Mouse (Mus musculus) forebrain, embryonic 12.5 days (tissue): Measurements from ENCODE around the gene Gja5. TPM values are rescaled to one million over a fixed set of nuclear protein-coding genes. Genes with fewer than 3 reads are reported as not detected.

ENCODE experiments used
- ATAC-seq: fragments of 200-750 bp; cut with Nextera tagmentation; 2 replicates; pipeline ENCODE4 v1.8.0; 2017; ENCODE audit warnings: moderate TSS enrichment; ENCODE audit not compliant: low FRiP score
- H3K27ac ChIP-seq: fragments of 300-500 bp; sonication (generic); 2 replicates; pipeline ENCODE4 v1.5.1; 2016; ENCODE audit warnings: mild to moderate bottlenecking
- H3K27me3 ChIP-seq: fragments of 300-500 bp; sonication (generic); 2 replicates; pipeline ENCODE4 v1.6.1; 2016; ENCODE audit warnings: mild to moderate bottlenecking
- H3K36me3 ChIP-seq: fragments of 300-500 bp; sonication (generic); replicated peaks from 2 replicates; pipeline ENCODE4 v1.6.1; 2016; ENCODE audit warnings: mild to moderate bottlenecking
- H3K4me1 ChIP-seq: fragments of 300-500 bp; sonication (generic); 2 replicates; pipeline ENCODE4 v1.6.1; 2016
- H3K4me2 ChIP-seq: fragments of 300-500 bp; sonication (generic); 2 replicates; pipeline ENCODE4 v1.6.1; 2016; ENCODE audit warnings: mild to moderate bottlenecking, moderate library complexity
- H3K4me3 ChIP-seq: fragments of 300-500 bp; sonication (generic); replicated peaks from 2 replicates; pipeline ENCODE4 v1.5.1; 2016; ENCODE audit warnings: mild to moderate bottlenecking
- H3K9ac ChIP-seq: fragments of 300-500 bp; sonication (generic); 2 replicates; pipeline ENCODE4 v1.6.1; 2016; ENCODE audit warnings: mild to moderate bottlenecking
- H3K9me3 ChIP-seq: fragments of 300-500 bp; sonication (generic); 2 replicates; pipeline ENCODE4 v1.6.1; 2016
- WGBS: fragments of 180-500 bp; shearing (Covaris S2); methylation state at CpG from one replicate; pipeline ENCODE4 v1.1.7; 2016; 5-methylcytosine and 5-hydroxymethylcytosine counted together
- polyA plus RNA-seq: library from polyadenylated mRNA; unstranded; fragments of >200 nt; fragmentation: Nextera tagmentation; extraction: Ambion mirVana; gene quantifications from 2 replicates; pipeline ENCODE4 v1.2.1, GENCODE M21; 2016

Gene Gja5
- 2.9 and 3.8 TPM in 2 replicates for polyA plus RNA-seq

DNA sequence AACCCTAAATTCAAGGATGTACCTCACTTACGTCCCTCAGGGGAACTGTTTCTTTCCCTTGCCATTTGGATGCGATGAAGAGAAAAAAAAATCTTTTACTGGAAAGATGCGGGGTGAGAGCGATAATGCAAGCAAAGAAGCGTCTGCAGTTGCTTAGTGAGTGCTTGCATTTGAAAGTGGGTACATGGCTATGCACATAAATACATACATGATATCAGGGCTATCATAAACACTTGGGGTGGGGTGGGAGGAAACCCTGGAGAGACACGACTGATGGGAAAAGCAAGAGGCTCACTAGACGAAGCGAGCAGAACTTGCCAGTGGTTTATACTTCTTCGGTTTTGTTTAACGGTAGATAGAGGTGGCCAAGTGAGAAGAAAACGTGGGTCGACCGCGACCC, at the start of gene Gja5:
TSS of gene Gja5 (plus strand) at position 301 of the 400 bp plus-strand sequence.
- 14% methylated on average over 14 of the region's 14 CpGs for WGBS
- peak within 1 kb of the TSS; percentile 85 for H3K4me2 ChIP-seq
- no peak for ATAC-seq
- peaks cover 14% of the 10 kb centered on the region for H3K27me3 ChIP-seq
- no peak within 1 kb of the TSS for H3K27ac ChIP-seq
- H3K9me3 ChIP-seq, result no peaks in the 10 kb centered on the region
- H3K9ac ChIP-seq, result peak within 1 kb of the TSS; percentile 90
- H3K4me3 ChIP-seq, result peak within 1 kb of the TSS; percentile 88
- no peaks in the 10 kb centered on the region for H3K36me3 ChIP-seq
- peaks cover 10% of the 10 kb centered on the region for H3K4me1 ChIP-seq

DNA sequence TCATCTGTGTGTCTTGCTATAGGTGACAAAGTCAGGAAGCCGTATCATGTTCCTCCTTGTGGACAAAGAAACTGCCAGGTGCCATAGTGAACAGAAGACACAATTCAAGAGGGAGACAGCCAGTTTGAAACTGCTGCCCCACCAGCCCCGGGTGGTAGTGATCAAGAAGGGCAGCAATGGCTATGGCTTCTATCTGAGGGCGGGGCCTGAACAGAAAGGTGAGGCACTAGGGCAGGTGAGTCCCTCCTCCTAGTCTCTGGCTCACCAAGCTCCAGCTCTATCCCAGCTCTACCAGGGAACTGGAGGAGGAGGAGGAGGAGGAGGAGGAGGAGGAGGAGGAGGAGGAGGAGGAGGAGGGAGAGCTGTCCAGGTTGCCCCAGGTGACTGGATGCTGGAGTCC, 48.7 kb upstream of the Gja5 start:
- 89% methylated on average over 3 of the region's 3 CpGs for WGBS

DNA sequence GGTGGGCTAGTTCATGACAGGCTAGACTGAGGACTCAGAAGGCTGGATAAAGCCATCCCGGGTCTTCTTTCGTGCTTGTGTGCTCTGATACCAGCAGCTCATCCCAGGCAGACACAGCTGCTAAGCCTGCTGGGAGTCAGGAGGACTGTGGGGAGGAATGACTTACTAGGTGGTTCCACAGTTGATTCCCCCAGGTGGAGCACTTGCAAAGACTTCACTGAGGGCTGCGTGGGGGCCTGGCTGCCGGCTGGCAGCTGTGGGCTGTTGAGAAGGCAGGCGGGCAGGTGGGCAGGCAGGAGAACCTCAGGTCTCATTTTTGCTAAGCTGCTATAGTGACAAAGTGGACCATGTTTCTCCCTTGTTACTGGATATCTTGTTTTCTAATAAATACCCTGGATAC, 44.0 kb upstream of the Gja5 start:
- Histone ChIP-seq H3K9me3 (no peaks in the 10 kb centered on the region), H3K4me1 (no peaks in the 10 kb centered on the region), H3K36me3 (peaks cover 5% of the 10 kb centered on the region; the same call in 1 of the 2 replicates), H3K4me2 (no peak overlapping the region), H3K9ac (no peak overlapping the region), H3K4me3 (no peak overlapping the region), H3K27ac (no peak overlapping the region), H3K27me3 (no peaks in the 10 kb centered on the region)
- ATAC-seq, result no peak
- WGBS, result 95% methylated on average over 5 of the region's 5 CpGs

More for the DNA sequence above, 48.7 kb upstream of the Gja5 start:
- H3K9ac ChIP-seq, result no peak overlapping the region
- no peak for ATAC-seq
- no peaks in the 10 kb centered on the region for H3K9me3 ChIP-seq
- H3K27ac ChIP-seq, result no peak overlapping the region
- H3K27me3 ChIP-seq, result no peaks in the 10 kb centered on the region
- peaks cover 3% of the 10 kb centered on the region; the same call in 1 of the 2 replicates for H3K36me3 ChIP-seq
- no peaks in the 10 kb centered on the region for H3K4me1 ChIP-seq
- no peak overlapping the region for H3K4me3 ChIP-seq
- no peak overlapping the region for H3K4me2 ChIP-seq

DNA sequence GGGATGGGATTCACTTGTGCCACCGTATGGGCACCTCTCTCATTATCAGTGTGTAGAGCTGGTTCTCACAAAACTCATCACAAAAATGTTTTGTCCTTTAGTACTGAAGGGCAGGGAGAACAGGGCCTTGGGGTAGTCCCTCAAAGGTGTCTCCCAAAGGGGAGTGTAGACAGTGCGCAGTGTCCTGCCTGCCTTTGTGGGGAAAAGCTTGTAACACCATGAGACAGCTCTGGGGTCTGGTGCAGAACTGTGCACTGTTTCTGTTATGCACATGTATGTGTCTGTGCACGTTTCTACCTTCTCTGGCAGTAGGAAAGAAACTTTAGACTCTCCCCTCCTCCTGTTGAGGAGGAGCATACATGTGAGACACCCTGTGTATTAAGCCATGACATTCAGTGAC, 36.6 kb upstream of the Gja5 start:
- Histone ChIP-seq H3K36me3 (peaks cover 51% of the 10 kb centered on the region), H3K9me3 (no peaks in the 10 kb centered on the region), H3K4me3 (no peak overlapping the region), H3K9ac (no peak overlapping the region), H3K27ac (no peak overlapping the region), H3K4me1 (no peaks in the 10 kb centered on the region), H3K4me2 (no peak overlapping the region), H3K27me3 (no peaks in the 10 kb centered on the region)
- 94% methylated on average over 3 of the region's 3 CpGs for WGBS
- ATAC-seq, result no peak

DNA sequence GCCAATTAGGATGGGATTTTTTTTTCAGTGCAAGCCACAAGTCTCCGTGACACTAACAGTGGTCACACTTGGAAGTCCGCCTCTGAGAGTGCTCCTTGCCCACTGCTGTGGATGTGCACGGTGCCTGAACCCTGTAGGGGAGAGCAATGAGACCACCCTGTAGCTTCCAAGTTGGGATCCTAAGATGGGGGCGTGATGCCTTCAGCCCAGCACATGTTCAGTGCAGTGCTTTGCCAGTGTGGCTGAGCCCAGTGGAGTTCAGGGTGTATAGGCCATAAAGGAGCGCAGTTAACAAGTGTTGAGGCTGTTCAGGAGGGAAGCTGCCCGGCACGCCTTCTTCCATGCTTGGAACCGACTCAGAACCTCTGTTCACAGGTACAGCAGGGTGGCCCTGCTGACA, 35.9 kb upstream of the Gja5 start:
- ATAC-seq, result no peak
- Histone ChIP-seq H3K4me2 (no peak overlapping the region), H3K4me3 (no peak overlapping the region), H3K9ac (no peak overlapping the region), H3K36me3 (peaks cover 58% of the 10 kb centered on the region), H3K27me3 (no peaks in the 10 kb centered on the region), H3K9me3 (no peaks in the 10 kb centered on the region), H3K27ac (no peak overlapping the region), H3K4me1 (no peaks in the 10 kb centered on the region)
- 94% methylated on average over 8 of the region's 8 CpGs for WGBS

DNA sequence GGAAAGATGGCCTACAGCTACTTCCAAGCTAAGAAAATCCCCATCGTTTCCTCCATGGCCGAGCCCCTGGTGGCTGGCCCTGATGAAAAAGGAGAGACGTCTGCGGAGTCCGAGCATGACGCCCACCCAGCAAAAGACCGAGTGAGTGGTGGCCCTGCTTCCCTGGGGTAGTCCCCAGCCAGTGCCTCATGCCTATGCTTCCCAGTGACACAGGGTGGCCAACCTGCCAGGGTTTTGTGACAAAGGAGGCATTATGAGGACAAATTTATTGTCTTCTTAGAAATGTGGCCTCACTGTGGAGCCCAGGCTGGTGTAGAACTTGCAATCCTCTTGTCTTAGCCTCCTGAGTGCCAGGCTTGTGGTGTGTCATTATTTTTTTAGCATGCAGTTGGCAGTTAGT, 35.4 kb upstream of the Gja5 start:
- no peak for ATAC-seq
- no peaks in the 10 kb centered on the region for H3K4me1 ChIP-seq
- peaks cover 61% of the 10 kb centered on the region for H3K36me3 ChIP-seq
- no peak overlapping the region for H3K4me3 ChIP-seq
- no peak overlapping the region for H3K27ac ChIP-seq
- no peak overlapping the region for H3K4me2 ChIP-seq
- H3K27me3 ChIP-seq, result no peaks in the 10 kb centered on the region
- H3K9me3 ChIP-seq, result no peaks in the 10 kb centered on the region
- WGBS, result 94% methylated on average over 7 of the region's 7 CpGs
- no peak overlapping the region for H3K9ac ChIP-seq

DNA sequence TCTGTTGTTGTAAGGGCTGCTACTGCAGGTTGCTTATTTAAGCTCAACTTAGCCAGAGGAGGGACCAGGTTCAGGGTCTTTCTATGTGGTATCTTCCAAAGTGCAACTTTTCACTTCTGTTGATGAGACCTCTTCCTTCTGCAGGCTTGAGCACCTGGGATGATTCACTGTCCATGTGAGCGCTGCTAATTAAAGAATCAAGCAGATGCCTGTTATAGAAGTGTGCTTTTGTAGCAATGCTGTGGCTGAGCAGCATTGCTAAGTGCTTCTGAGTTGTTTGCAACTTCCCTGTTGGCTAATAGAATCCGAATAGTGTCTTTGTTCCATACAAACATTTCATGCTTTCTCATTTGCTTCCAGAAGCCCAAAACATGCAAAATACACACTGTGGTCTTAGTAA, 34.2 kb upstream of the Gja5 start:
- Histone ChIP-seq H3K4me3 (no peak overlapping the region), H3K27ac (no peak overlapping the region), H3K27me3 (no peaks in the 10 kb centered on the region), H3K36me3 (peaks cover 72% of the 10 kb centered on the region), H3K9me3 (no peaks in the 10 kb centered on the region), H3K9ac (no peak overlapping the region), H3K4me2 (no peak overlapping the region), H3K4me1 (no peaks in the 10 kb centered on the region)
- WGBS, result 94% methylated on average over 2 of the region's 2 CpGs
- no peak for ATAC-seq

DNA sequence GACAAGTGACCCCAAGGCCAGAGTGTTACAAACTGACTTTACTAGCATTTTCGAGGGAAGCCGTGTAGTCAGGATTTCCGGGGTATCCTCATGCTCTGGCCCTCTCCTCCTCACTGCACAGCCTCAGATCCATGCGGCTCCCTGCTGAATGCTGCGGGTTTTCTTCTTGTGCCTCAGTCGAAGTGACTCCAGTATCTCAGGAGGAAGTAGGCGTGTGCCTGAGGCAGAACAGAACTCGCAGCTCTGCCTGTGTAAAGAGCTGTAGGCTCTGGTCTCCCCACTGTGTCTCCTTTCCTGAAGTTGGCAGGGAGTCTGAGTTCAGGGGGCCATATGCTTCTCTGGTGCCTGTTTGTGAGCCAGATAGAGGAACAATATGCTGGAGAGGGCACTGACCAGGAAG, 33.4 kb upstream of the Gja5 start:
- no peaks in the 10 kb centered on the region for H3K4me1 ChIP-seq
- no peak overlapping the region for H3K9ac ChIP-seq
- WGBS, result 92% methylated on average over 8 of the region's 8 CpGs
- no peak overlapping the region for H3K4me3 ChIP-seq
- ATAC-seq, result no peak
- H3K27me3 ChIP-seq, result no peaks in the 10 kb centered on the region
- no peak overlapping the region for H3K4me2 ChIP-seq
- no peaks in the 10 kb centered on the region for H3K9me3 ChIP-seq
- no peak overlapping the region for H3K27ac ChIP-seq
- H3K36me3 ChIP-seq, result peaks cover 76% of the 10 kb centered on the region

DNA sequence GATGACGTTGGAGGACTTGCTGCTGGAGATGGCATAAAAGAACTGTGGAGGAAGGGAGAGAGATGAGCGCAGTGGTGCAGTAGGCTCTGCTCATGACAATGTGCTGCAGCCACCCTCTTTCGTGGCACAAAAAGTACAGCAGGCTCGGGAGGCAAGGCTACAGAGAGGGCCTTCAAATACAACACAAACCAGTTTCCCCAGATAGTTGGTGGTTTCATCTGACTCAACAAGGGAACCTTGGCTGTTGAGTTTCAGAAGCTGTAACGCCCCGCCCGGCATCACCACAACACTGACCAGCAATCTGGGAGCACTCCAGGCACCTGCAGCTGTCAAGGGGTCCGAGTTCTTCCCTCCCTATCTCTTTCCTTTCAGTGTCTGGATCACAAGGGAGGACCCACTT, 32.0 kb upstream of the Gja5 start:
- H3K4me2 ChIP-seq, result no peak overlapping the region
- peaks cover 73% of the 10 kb centered on the region for H3K36me3 ChIP-seq
- H3K9me3 ChIP-seq, result no peaks in the 10 kb centered on the region
- 95% methylated on average over 8 of the region's 8 CpGs for WGBS
- no peaks in the 10 kb centered on the region for H3K27me3 ChIP-seq
- no peak overlapping the region for H3K27ac ChIP-seq
- no peak overlapping the region for H3K9ac ChIP-seq
- H3K4me3 ChIP-seq, result no peak overlapping the region
- no peak for ATAC-seq
- H3K4me1 ChIP-seq, result no peaks in the 10 kb centered on the region

DNA sequence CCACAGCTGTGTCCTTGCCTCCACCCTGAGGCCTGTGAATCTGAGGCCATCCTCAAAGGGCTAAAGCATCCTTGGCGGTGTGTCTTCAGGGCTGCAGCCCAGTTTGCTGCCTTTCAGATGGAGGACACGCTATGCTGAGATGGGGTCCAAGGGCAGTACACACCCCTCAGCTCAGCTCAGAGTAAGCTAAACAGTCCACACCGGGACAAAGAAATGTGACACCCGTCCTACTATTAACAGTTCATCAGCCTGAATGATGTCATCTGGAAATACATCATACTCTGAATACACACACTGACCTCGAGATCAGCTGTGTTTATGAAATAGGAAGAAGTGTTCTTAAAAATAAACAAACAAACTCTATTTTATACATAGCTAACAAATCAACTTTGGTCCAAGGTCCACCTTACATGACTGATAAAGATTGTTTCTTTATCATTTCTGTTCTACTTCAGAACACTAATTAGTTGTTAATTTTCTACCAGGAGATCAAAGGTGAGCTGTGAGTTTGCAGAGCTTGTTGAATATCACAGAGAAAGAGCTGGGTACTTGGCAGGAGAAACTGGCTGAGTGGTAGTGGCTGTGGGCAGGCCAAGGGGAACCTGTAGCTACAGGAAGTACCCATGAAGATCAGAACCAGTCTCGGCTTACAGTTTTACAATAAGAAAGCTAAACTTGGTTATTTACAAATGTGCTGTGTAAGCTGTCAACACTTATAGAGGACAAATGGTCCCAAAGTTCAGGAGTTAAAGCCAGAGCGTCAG, 29.5 kb upstream of the Gja5 start:
- H3K27me3 ChIP-seq, result no peaks in the 10 kb centered on the region
- H3K36me3 ChIP-seq, result peaks cover 67% of the 10 kb centered on the region
- 86% methylated on average over 7 of the region's 7 CpGs for WGBS
- no peak for ATAC-seq
- H3K9ac ChIP-seq, result no peak overlapping the region
- H3K4me1 ChIP-seq, result no peaks in the 10 kb centered on the region
- H3K9me3 ChIP-seq, result no peaks in the 10 kb centered on the region
- H3K27ac ChIP-seq, result no peak overlapping the region
- no peak overlapping the region for H3K4me3 ChIP-seq
- H3K4me2 ChIP-seq, result no peak overlapping the region

DNA sequence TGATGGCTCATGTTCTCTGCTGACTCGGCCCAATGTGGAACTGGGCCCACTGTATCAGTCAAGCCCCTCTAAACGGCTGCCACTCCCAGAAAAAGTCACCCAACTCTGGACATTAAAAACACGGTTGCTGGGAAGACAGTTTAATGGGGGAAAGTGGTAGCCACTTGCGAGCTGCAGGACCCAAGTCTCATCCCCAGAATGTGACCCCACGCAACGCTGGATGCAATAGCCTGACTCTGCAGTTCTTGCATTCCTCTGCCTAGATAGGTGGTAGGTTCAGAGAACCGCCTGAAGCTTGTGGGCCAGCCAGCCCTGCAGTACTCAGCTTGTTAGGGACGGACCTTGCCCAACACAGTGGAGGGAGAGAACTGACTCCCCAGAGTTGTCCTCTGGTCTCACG, 25.0 kb upstream of the Gja5 start:
- WGBS, result 91% methylated on average over 9 of the region's 9 CpGs
- H3K4me3 ChIP-seq, result no peak overlapping the region
- H3K9ac ChIP-seq, result no peak overlapping the region
- no peaks in the 10 kb centered on the region for H3K9me3 ChIP-seq
- H3K4me2 ChIP-seq, result no peak overlapping the region
- H3K36me3 ChIP-seq, result peaks cover 55% of the 10 kb centered on the region
- H3K4me1 ChIP-seq, result no peaks in the 10 kb centered on the region
- no peaks in the 10 kb centered on the region for H3K27me3 ChIP-seq
- ATAC-seq, result no peak
- H3K27ac ChIP-seq, result no peak overlapping the region

DNA sequence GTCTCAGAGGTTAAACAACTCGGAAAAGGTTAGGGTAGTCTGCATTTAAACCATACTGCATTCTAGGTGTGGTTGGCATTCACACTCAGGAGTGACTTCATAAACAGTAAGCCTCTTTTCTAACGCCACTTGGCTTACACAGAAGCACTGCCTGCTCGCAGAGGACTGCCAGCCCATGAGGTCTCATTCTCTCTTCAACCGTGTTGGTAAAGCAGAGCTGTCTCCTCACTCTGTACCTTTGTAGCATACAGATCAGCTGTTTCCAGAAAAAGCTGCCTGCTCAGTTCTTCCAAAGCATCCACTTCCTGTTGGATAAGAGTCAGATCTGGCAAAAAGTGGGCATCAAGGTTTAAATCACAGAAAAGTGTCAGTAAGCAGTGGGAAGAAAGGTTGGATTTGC, 24.1 kb upstream of the Gja5 start:
- Histone ChIP-seq H3K4me2 (no peak overlapping the region), H3K27me3 (no peaks in the 10 kb centered on the region), H3K4me1 (no peaks in the 10 kb centered on the region), H3K4me3 (no peak overlapping the region), H3K9me3 (no peaks in the 10 kb centered on the region), H3K36me3 (peaks cover 47% of the 10 kb centered on the region), H3K9ac (no peak overlapping the region), H3K27ac (no peak overlapping the region)
- ATAC-seq, result no peak
- WGBS, result 90% methylated on average over 4 of the region's 4 CpGs

DNA sequence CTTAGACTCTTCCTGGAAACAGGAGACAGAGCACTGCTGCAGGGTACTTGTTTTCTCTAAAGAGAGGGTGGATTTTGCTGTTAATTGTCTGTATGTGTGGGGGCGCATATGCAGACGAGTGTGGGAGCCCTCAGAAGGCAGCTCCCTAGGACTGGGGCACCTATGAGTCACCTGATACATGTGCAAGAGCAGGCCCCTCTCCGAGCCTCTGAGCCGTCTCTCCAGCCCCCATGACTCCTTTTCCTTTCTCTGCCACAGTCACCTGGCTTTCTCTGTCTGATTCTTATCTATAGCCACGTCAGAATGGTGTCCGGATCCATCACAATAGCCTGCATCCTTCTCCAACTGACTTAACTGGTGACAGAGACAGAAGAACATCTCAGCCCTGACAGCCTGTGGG, 22.9 kb upstream of the Gja5 start:
- 83% methylated on average over 6 of the region's 6 CpGs for WGBS
- ATAC-seq, result no peak
- Histone ChIP-seq H3K9ac (no peak overlapping the region), H3K9me3 (no peaks in the 10 kb centered on the region), H3K4me1 (no peaks in the 10 kb centered on the region), H3K27ac (no peak overlapping the region), H3K27me3 (no peaks in the 10 kb centered on the region), H3K4me3 (no peak overlapping the region), H3K4me2 (no peak overlapping the region), H3K36me3 (peaks cover 48% of the 10 kb centered on the region)
